Mouse (Mus musculus): ENCODE results near the gene Btg3. TPM values are rescaled to one million over a fixed set of nuclear protein-coding genes. Genes with fewer than 3 reads are reported as not detected.

Gene Btg3
- 1 to 10 TPM; 4.9 to 7.2 TPM for total RNA-seq (2023)

GRCm38 (mm10) chr16:78376745-78377570 lies at the start of gene Btg3:
Btg3 (minus strand) TSS chr16:78377192.

GRCm38 (mm10) chr16:78301183-78301830 lies 75.7 kb downstream of the Btg3 start, which contains the start of gene Cxadr:
Cxadr (plus strand) TSS chr16:78301489.

Other genes starting within 250 kb of the Btg3 start
- gene Cxadr, start 75.7 kb downstream of the Btg3 start, total RNA-seq (2023): 1 to 10 TPM; 1.1 to 1.2 TPM
- 10 to 100 TPM; 37.5 to 42.1 TPM for gene D16Ertd472e, start 199.5 kb upstream of the Btg3 start, total RNA-seq (2023)

All from neutrophil, adult 59 days (primary cell).